Mouse (Mus musculus) megakaryocyte, embryonic 14.5 days (primary cell): ENCODE results near the gene Olfr764-ps1.

ENCODE experiments used
- FLI1 ChIP-seq: IDR thresholded peaks from 2 replicates; pipeline ENCODE4 v1.6.1; 2012; ENCODE audit warnings: low read length, inconsistent platforms, mixed read lengths
- GATA1 ChIP-seq: IDR thresholded peaks from 3 replicates; pipeline ENCODE4 v1.6.1; 2012; ENCODE audit warnings: mixed read lengths, low read length, inconsistent platforms, borderline replicate concordance

DNA sequence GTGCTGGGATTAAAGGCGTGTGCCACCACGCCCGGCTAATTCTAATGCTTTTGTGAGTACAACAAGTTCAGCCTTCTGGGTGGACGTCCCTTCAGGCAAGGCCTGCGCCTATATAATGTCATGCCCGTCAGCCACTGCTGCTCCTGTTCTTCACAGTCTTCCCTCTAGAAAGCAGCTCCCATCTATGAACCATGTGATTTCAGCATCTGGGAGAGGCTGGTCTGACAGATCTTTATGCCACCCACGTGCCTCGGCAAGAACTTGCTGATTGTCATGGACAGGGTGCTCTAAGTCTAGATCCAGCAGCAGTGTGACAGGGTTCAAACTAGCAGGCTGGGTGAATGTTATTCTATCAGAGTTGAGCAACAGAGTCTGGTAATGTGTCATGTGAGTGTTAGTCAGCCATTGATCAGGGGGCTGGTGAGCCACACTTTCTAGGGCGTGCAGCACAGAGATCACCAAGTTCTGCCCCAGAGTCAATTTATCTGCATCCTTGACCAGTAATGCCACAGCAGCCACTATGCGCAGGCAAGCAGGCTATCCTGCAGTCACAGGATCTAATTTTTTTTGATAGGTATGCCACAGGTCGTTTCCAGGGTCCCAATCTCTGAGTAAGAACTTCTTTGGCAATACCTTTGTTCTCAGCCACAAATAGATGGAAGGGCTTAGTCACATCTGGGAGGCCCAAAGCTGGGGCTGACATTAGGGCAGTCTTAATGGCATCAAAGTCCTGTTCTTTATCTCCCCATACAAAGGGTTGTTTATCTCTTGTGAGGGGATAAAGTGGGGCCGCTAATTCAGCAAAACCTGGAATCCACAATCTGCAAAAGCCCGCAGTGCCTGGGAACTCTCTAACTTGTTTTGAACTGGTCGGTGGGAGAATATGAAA is 35.4 kb downstream of the Olfr764-ps1 start:
- TF ChIP-seq GATA1 (no peak), FLI1 (no peak)
